In the genomic region with DNA sequence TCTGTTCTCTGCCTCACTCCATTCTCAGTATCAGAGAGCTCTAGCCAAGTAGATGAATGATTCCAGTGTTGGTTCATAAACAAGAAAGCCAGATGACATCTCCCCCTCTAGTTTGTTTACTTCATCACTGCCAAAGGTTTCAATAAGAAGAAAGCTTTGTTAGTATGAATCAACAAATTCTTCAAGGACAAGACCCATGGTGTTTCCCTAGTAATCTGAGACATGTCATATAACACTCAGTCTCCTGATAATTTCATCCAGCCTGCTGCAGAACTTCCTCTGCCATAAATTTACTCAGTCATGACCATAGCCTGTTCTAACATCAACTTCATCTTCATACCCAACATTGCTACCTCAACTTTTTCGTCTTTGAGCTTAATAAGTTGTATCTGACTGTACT, we compare ENCODE assay signal across 35 mouse cellular contexts.
"Had no signal": no experiment of that assay in that cellular context is flagged by ENCODE, and none has a peak within 500 bp of the region (broad histone marks: within the 10 kb centered on the region; RNA-seq: fewer than 3 reads in every experiment).

No protein-coding gene starts in this region.

- H3K9me3 ChIP-seq: heart, embryonic 10.5 days; heart, embryonic 15.5 days; hindbrain, embryonic 12.5 days; hindbrain, embryonic 15.5 days; intestine, embryonic 15.5 days; kidney, embryonic 15.5 days had no signal

- H3K27ac ChIP-seq: heart, adult 2 months; heart, embryonic 10.5 days; heart, embryonic 13.5 days; heart, embryonic 15.5 days; hindbrain, embryonic 10.5 days; hindbrain, embryonic 12.5 days; hindbrain, embryonic 13.5 days; hindbrain, embryonic 14.5 days; hindbrain, embryonic 15.5 days; hindbrain, postnatal 0 days; intestine, embryonic 15.5 days; kidney, embryonic 15.5 days; kidney, postnatal 0 days; layer of hippocampus, adult 2 months had no signal

- H3K36me3 ChIP-seq: heart, embryonic 10.5 days; heart, embryonic 12.5 days; heart, embryonic 13.5 days; heart, embryonic 15.5 days; hindbrain, embryonic 10.5 days; hindbrain, embryonic 12.5 days; hindbrain, embryonic 13.5 days; hindbrain, embryonic 15.5 days; intestine, embryonic 15.5 days; kidney, embryonic 15.5 days had no signal

- DNase-seq: heart, adult 2 months; heart, postnatal 10 days; heart, postnatal 14 days; heart, postnatal 36 days; heart, postnatal 4 days; kidney, adult 11 months; kidney, adult 18-20 months; kidney, adult 2 months; kidney, adult 8-10 months; kidney, adult 9 months; kidney, postnatal 10 days; kidney, postnatal 14 days; kidney, postnatal 25 days; kidney, postnatal 36 days; kidney, postnatal 4 days; layer of hippocampus, adult 9-11 months had no signal

- H3K4me2 ChIP-seq: heart, embryonic 11.5 days; heart, embryonic 12.5 days; heart, embryonic 13.5 days; heart, embryonic 15.5 days; hindbrain, embryonic 12.5 days; hindbrain, embryonic 13.5 days; hindbrain, embryonic 14.5 days; hindbrain, embryonic 15.5 days; intestine, embryonic 15.5 days; kidney, embryonic 15.5 days had no signal

- ATAC-seq: hindbrain, embryonic 16.5 days; hindbrain, postnatal 0 days; inflammation-experienced regulatory T-cells, adult 6 months; intestine, embryonic 15.5 days; intestine, embryonic 16.5 days; intestine, postnatal 0 days had no signal

- H3K4me3 ChIP-seq: heart, adult 2 months; heart, embryonic 10.5 days; heart, embryonic 12.5 days; heart, embryonic 13.5 days; heart, embryonic 15.5 days; hindbrain, embryonic 10.5 days; hindbrain, embryonic 12.5 days; hindbrain, embryonic 13.5 days; hindbrain, embryonic 15.5 days; intestine, embryonic 15.5 days; kidney, embryonic 15.5 days; layer of hippocampus, adult 2 months had no signal

- H3K9ac ChIP-seq: heart, embryonic 12.5 days; heart, embryonic 13.5 days; heart, embryonic 15.5 days; hindbrain, embryonic 12.5 days; hindbrain, embryonic 13.5 days; hindbrain, embryonic 14.5 days; hindbrain, embryonic 15.5 days; intestine, embryonic 15.5 days; kidney, embryonic 15.5 days had no signal

- H3K27me3 ChIP-seq: heart, embryonic 12.5 days; heart, embryonic 13.5 days; heart, embryonic 15.5 days; hindbrain, embryonic 12.5 days; hindbrain, embryonic 13.5 days; hindbrain, embryonic 15.5 days; intestine, embryonic 15.5 days; kidney, embryonic 15.5 days had no signal

- H3K4me1 ChIP-seq: heart, embryonic 10.5 days; heart, embryonic 12.5 days; heart, embryonic 13.5 days; heart, embryonic 15.5 days; hindbrain, embryonic 10.5 days; hindbrain, embryonic 12.5 days; hindbrain, embryonic 13.5 days; hindbrain, embryonic 15.5 days; intestine, embryonic 15.5 days; kidney, embryonic 15.5 days had no signal
